Mouse (Mus musculus) forebrain, embryonic 11.5 days (tissue): Measurements from ENCODE around the gene Gm20388. TPM values are rescaled to one million over a fixed set of nuclear protein-coding genes. Genes with fewer than 3 reads are reported as not detected.

Source experiments
- ATAC-seq: fragments of 200-750 bp; cut with Nextera tagmentation; replicated peaks from 2 replicates; pipeline ENCODE4 v1.8.0; 2017; ENCODE audit warnings: moderate TSS enrichment; ENCODE audit not compliant: low FRiP score
- DNase-seq: peaks from one replicate; pipeline ENCODE4 v3.0.0-alpha.2; 2017; ENCODE audit warnings: low spot score
- H3K27ac ChIP-seq: fragments of 300-500 bp; sonication (generic); 2 replicates; pipeline ENCODE4 v1.5.1; 2014; ENCODE audit warnings: low read depth, low read length
- H3K27me3 ChIP-seq: fragments of 300-500 bp; sonication (generic); 2 replicates; pipeline ENCODE4 v1.6.1; 2014; ENCODE audit warnings: mild to moderate bottlenecking, low read length, mixed read lengths; ENCODE audit not compliant: control insufficient read depth, insufficient read depth
- H3K36me3 ChIP-seq: fragments of 300-500 bp; sonication (generic); 2 replicates; pipeline ENCODE4 v1.6.1; 2014; ENCODE audit warnings: mild to moderate bottlenecking, low read length, moderate library complexity, mixed read lengths; ENCODE audit not compliant: control insufficient read depth, insufficient read depth
- H3K4me1 ChIP-seq: fragments of 300-500 bp; sonication (generic); replicated peaks from 2 replicates; pipeline ENCODE4 v1.6.1; 2014; ENCODE audit warnings: low read length, mixed read lengths; ENCODE audit not compliant: control insufficient read depth, insufficient read depth
- H3K4me2 ChIP-seq: fragments of 300-500 bp; sonication (generic); 2 replicates; pipeline ENCODE4 v1.6.1; 2014; ENCODE audit warnings: low read depth, mild to moderate bottlenecking, low read length, moderate library complexity, mixed read lengths; ENCODE audit not compliant: severe bottlenecking
- H3K4me3 ChIP-seq: fragments of 300-500 bp; sonication (generic); 2 replicates; pipeline ENCODE4 v1.5.1; 2014; ENCODE audit warnings: low read depth, low read length
- H3K9ac ChIP-seq: fragments of 300-500 bp; sonication (generic); 2 replicates; pipeline ENCODE4 v1.6.1; 2014; ENCODE audit warnings: low read length
- H3K9me3 ChIP-seq: fragments of 300-500 bp; sonication (generic); 2 replicates; pipeline ENCODE4 v1.6.1; 2016; ENCODE audit warnings: low read length, mixed read lengths; ENCODE audit not compliant: control insufficient read depth
- WGBS: fragments of 180-500 bp; shearing (Covaris S2); extraction: QIAGEN DNeasy Blood & Tissue Kit; methylation state at CpG from one replicate; pipeline ENCODE4 v1.1.7; 2014; 5-methylcytosine and 5-hydroxymethylcytosine counted together
- polyA plus RNA-seq: library from polyadenylated mRNA; unstranded; fragments of >200 nt; fragmentation: Nextera tagmentation; extraction: Ambion mirVana; gene quantifications from 2 replicates; pipeline ENCODE4 v1.2.1, GENCODE M21; 2014

The Gm20388 gene
- polyA plus RNA-seq, 1 experiment from 2014 or later = not detected

DNA sequence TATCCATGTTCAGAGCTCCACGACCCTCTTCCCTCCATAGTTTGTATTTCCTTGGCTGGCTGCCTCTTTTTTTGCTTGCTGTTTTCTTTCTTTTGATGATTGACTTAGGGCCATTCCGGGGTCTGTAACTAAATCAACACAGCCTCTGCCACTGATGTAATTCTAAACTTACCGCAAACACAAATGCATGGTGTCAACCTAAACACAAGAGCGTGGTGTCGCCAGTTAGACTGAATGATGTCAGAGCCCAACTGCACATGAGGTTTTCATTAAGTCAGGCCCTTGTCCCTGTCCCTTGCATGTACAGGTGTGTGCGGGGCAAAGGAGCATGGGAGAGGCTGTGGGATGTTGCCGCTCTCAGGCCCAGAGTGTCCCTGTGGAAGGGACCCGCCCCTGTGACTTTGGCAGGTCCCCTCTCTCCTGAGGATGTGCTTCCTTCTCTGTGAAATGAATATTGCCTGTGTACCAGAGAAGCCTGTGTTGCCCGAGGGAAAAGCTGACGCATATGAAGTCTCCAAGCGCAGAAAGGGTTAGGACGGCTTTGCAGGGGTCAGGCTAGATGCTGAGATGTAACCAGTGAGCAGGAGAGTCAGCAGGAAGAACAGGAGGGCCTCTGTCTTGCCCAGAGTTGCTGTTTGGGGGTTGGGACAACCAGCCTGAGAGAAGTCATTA lies 3789.9 kb downstream of the Gm20388 start:
- DNase-seq (no peak), ATAC-seq (no peak)
- H3K36me3 ChIP-seq = no peaks in the 10 kb centered on the region
- H3K27ac ChIP-seq = no peak overlapping the region
- H3K27me3 ChIP-seq = no peaks in the 10 kb centered on the region
- 74% methylated on average over 12 of the region's 12 CpGs for whole genome bisulfite sequencing
- H3K9ac ChIP-seq = no peak overlapping the region
- H3K4me2 ChIP-seq = no peak overlapping the region
- no peaks in the 10 kb centered on the region for H3K4me1 ChIP-seq
- H3K9me3 ChIP-seq = no peaks in the 10 kb centered on the region
- no peak overlapping the region for H3K4me3 ChIP-seq

DNA sequence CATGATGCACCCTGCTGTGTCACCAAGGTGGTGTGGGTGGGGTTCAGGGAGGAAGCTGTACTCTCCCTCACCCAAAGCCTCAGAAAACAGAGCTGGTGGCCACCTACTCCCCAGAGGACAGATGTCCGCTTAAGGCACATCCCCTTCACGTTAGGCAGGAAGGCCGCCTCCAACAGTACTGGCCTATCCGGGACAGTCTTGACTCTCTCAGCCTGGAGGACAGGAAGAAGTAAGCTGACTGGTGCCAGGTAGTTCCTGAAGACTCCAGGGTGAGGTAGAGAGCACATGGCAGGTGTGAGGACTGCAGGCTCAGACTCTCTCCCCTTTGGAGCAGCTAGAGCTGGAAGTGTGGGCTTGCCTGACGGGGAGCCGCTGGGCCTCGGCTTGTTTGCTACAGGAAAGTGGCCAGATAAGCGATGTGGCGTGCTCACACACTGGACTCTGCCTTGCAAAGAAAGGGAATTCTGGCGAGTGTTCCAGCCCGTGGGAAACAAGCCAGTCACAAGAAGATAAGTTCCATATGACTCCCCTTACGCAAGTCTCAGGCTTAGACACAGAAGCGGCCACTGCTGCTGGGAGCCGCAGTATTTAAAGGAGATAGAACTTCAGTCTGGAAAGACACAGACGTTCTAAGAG lies 3791.4 kb downstream of the Gm20388 start:
- WGBS = 79% methylated on average over 15 of the region's 15 CpGs
- H3K4me3 ChIP-seq = no peak overlapping the region
- DNase-seq = no peak

DNA sequence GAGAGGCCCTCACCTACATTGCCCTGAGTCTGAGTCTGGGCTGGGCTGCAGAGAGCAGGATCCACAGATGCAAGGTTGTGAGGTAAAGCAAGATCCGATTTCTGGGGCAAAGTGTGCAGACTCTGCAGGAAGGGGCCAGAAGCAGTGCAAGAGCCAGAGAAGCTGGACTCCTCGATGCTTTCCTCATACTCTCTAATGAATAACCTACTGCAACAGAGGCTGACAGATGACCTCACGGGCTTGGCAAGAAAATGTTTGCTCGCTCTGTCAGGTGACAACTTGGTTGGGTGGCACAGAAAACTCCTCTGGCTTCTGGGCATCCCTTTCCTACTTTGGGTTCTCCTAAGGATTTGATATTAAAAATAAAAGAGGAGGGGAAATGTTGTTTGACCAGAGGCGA lies 3794.7 kb downstream of the Gm20388 start:
- H3K4me3 ChIP-seq = no peak overlapping the region
- DNase-seq = no peak
- H3K4me2 ChIP-seq = no peak overlapping the region
- H3K4me1 ChIP-seq = 0 out of 2 replicates have a peak, but pooled peaks cover 2% of the 10 kb centered on the region
- H3K27ac ChIP-seq = no peak overlapping the region
- no peaks in the 10 kb centered on the region for H3K9me3 ChIP-seq
- WGBS = 84% methylated on average over 5 of the region's 5 CpGs
- H3K27me3 ChIP-seq = no peaks in the 10 kb centered on the region
- H3K36me3 ChIP-seq = no peaks in the 10 kb centered on the region
- H3K9ac ChIP-seq = no peak overlapping the region
- ATAC-seq = no peak

More for the DNA sequence above, 3791.4 kb downstream of the Gm20388 start:
- no peak overlapping the region for H3K4me2 ChIP-seq
- no peaks in the 10 kb centered on the region for H3K9me3 ChIP-seq
- no peaks in the 10 kb centered on the region for H3K27me3 ChIP-seq
- ATAC-seq = no peak
- H3K9ac ChIP-seq = no peak overlapping the region
- no peak overlapping the region for H3K27ac ChIP-seq
- H3K36me3 ChIP-seq = no peaks in the 10 kb centered on the region
- no peaks in the 10 kb centered on the region for H3K4me1 ChIP-seq

DNA sequence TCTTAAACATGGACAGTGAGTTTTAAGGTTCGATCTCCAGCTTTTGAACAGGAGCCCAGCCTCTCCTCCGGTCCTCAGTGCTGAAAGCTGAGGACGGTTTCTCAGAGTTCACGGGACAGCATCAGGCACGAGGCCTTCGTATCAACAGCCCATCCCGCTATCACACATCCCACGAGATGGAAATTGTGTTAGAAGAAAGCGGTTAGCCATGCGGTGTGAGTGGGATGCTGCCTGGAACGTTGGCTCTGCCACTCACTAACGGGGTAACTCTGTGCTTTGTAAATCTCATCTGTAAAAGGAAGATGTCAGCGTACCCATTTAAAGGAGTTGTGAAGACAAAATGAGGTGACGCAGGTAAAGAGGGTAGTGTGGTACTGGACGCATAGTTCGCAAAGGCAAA lies 3796.5 kb downstream of the Gm20388 start:
- H3K27ac ChIP-seq = no peak overlapping the region
- ATAC-seq (no peak), DNase-seq (no peak)
- 0 out of 2 replicates have a peak, but pooled peaks cover 2% of the 10 kb centered on the region for H3K4me1 ChIP-seq
- H3K27me3 ChIP-seq = no peaks in the 10 kb centered on the region
- 92% methylated on average over 16 of the region's 16 CpGs for WGBS
- no peaks in the 10 kb centered on the region for H3K36me3 ChIP-seq
- no peaks in the 10 kb centered on the region for H3K9me3 ChIP-seq
- no peak overlapping the region for H3K4me2 ChIP-seq
- no peak overlapping the region for H3K4me3 ChIP-seq
- H3K9ac ChIP-seq = no peak overlapping the region

DNA sequence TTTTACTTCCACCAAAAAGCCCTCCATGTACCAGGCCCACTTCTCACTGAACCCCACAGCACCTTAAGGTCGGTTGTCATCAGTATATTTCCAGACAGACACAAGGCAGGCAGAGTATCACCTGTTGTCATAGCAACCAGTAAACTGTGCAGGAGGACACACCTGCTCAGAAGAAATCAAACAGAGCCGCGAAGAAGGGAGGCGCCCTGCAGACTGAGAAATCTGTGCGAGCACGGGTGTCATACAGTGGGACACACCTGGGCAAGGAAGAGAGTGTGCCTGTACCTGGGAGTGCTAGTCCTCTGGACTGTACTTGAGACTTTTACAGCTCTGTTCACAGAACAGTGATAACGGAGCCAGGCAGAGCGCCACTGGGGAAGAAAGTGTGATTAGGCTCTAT lies 3798.1 kb downstream of the Gm20388 start:
- Histone ChIP-seq H3K27me3 (no peaks in the 10 kb centered on the region), H3K27ac (no peak overlapping the region), H3K36me3 (no peaks in the 10 kb centered on the region), H3K4me2 (no peak overlapping the region), H3K4me1 (0 out of 2 replicates have a peak, but pooled peaks cover 2% of the 10 kb centered on the region), H3K9ac (no peak overlapping the region), H3K9me3 (no peaks in the 10 kb centered on the region), H3K4me3 (no peak overlapping the region)
- DNase-seq = no peak
- 90% methylated on average over 8 of the region's 8 CpGs for WGBS
- no peak for ATAC-seq

DNA sequence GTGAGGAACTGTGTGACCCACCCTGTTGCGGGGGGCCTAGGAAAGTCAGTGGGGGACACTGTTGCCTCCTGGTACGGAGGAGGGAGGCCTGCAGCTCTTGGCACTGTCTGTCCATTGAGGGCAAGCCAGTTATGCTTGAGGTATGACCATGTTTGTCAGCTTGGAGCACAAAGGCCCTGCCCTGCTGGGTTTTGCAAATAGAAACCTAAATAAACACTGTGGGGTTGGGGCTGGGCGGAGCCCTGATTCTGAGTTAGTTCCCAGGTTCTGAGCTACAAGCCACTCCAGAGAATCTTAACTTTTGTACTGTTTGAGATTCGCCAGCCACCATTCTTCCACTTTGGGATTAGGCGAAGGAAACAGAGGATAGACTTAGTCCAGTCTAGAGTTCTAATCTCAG lies 3799.7 kb downstream of the Gm20388 start:
- H3K36me3 ChIP-seq = no peaks in the 10 kb centered on the region
- no peaks in the 10 kb centered on the region for H3K9me3 ChIP-seq
- DNase-seq (no peak), ATAC-seq (no peak)
- H3K4me3 ChIP-seq = no peak overlapping the region
- 87% methylated on average over 5 of the region's 5 CpGs for WGBS
- H3K27me3 ChIP-seq = no peaks in the 10 kb centered on the region
- H3K27ac ChIP-seq = no peak overlapping the region
- 0 out of 2 replicates have a peak, but pooled peaks cover 2% of the 10 kb centered on the region for H3K4me1 ChIP-seq
- H3K4me2 ChIP-seq = no peak overlapping the region
- H3K9ac ChIP-seq = no peak overlapping the region

DNA sequence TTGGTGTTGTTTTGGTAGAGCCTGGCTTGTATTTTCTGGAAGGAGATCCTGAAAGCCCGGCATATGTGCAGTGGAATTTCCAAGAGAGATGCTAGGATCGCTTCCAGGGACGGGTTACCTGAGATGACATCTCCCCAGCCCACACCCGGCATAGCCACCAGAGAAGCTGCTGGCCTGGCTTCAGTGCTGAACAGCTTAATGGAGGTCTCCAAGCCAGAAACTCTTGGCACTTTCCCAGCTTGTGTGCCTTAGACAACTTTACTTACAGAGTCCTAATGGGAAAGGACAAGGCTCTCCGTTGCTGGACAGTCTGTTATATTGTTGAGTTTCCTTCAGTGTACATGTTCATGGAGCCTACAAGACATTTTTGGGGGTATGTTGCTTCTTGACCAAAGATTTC lies 3803.8 kb downstream of the Gm20388 start:
- no peaks in the 10 kb centered on the region for H3K9me3 ChIP-seq
- H3K4me1 ChIP-seq = peaks cover 13% of the 10 kb centered on the region; the same call in 1 of the 2 replicates
- H3K4me3 ChIP-seq = no peak overlapping the region
- no peak overlapping the region for H3K9ac ChIP-seq
- H3K27ac ChIP-seq = no peak overlapping the region
- H3K27me3 ChIP-seq = no peaks in the 10 kb centered on the region
- WGBS = 97% methylated on average over 5 of the region's 5 CpGs
- H3K4me2 ChIP-seq = no peak overlapping the region
- DNase-seq = no peak
- no peaks in the 10 kb centered on the region for H3K36me3 ChIP-seq
- no peak for ATAC-seq

DNA sequence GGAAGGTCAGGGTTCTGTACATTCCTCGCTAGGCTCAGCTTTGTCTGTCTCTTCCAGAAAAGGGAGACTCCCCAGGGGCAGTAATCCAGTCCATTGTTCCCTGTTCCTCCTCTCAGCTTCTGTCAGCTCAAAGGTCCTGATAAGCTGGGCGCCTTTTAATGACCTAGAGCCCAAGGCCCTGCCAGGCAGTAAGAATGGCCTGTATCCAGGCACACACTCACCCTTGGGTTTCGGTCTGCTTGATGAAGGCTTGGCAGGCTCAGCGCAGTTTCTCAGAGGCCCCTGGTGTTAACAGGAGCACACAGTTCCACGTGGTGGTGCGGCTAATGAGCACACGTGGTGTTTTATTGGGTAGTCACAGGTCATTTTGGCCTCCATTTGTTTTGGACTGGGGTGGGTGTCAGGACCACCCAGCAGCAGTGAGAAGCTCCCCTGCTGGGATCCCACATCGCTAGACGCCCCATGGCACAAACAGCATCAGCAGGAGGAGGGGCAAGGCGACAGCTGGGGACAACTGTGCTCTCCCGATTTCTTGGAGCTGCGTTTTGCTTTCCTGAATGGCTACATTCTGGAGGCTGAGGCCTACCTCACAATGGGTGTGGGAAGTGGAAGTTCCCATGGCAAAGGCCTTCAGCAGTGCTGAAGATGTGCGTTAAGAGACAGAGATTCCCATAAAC lies 3805.4 kb downstream of the Gm20388 start:
- Histone ChIP-seq H3K4me2 (no peak overlapping the region), H3K9me3 (no peaks in the 10 kb centered on the region), H3K36me3 (no peaks in the 10 kb centered on the region), H3K27me3 (no peaks in the 10 kb centered on the region), H3K4me3 (no peak overlapping the region), H3K27ac (no peak overlapping the region), H3K9ac (no peak overlapping the region), H3K4me1 (peaks cover 13% of the 10 kb centered on the region; the same call in 1 of the 2 replicates)
- DNase-seq (no peak), ATAC-seq (no peak)
- 48% methylated on average over 13 of the region's 13 CpGs for WGBS
